Mouse (Mus musculus): ENCODE measurements around the gene Hbp1.

- TF ChIP-seq CTCF (IDR thresholded peaks at IDR 0.05; ENCODE audit: borderline replicate concordance, control insufficient read depth, extremely low read depth, insufficient read depth, low read length, poor library complexity) = no peak
- TF ChIP-seq POLR2A (IDR thresholded peaks at IDR 0.05; ENCODE audit: control insufficient read depth, extremely low read depth, insufficient read depth, low read length, poor library complexity) = no peak
Observed at GRCm38 (mm10) chr12:31955843-31956242, 5.5 kb upstream of the Hbp1 start.

Measured in thymus, adult 2 months (tissue).